Mouse (Mus musculus) activated CD4-positive, CD25-positive, alpha-beta regulatory T cell, adult 4 months (primary cell): Measurements from ENCODE around the gene Rock2. TPM values are rescaled to one million over a fixed set of nuclear protein-coding genes. Genes with fewer than 3 reads are reported as not detected.

Experiments
- ATAC-seq: one replicate; pipeline ENCODE4 v1.8.0; 2017
- polyA plus RNA-seq, 2 experiments: library from polyadenylated mRNA; unstranded; fragments of 100-300 nt; shearing (Covaris generic); gene quantifications; one replicate each; pipeline ENCODE4 v1.2.1; 2017

The Rock2 gene
- 10 to 100 TPM; 10.8 to 11.3 TPM for polyA plus RNA-seq

DNA sequence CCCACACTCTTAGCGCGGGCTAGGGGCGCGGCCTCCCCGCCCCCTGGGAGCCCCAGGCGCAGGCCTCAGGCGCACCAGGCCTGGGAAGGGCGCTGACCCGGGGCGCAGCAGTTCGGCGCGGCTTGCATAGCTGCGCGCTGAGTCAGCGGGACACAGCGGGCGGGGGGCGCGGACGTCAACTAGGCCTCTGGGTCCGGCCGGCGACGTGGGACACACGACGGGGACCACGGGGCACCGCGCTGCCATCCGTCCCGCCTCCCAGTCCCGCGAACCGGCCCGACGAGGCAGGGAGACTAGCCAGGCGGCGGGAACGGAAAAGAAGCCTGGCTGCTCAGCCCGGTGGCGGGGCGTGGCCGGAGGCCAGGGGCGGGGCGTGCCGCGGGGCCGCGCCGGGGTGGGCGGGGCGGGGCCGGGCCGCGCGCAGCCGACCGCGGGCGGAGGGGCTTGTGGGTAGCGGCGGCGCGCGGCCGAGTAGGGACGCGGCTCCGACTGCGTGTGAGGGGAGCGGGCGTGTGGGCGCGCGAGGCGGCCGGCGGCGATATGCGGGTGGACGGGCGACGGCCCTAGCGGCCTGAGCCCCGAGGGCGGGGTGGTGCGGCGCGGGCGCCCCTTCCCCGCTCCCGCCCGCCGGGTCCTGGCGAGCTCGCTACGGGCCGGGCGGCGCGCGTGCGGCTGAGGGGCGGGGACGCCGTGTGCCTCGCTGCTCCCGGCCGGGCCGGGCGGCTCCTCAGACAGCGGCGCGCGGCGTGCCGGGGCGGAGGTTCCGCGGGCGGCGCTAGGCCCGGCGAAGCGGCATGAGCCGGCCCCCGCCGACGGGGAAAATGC lies at the start of gene Rock2:
Gene Rock2 (plus strand): TSS at position 500 of the 825 bp plus-strand sequence.
- peak; percentile 72 for ATAC-seq

DNA sequence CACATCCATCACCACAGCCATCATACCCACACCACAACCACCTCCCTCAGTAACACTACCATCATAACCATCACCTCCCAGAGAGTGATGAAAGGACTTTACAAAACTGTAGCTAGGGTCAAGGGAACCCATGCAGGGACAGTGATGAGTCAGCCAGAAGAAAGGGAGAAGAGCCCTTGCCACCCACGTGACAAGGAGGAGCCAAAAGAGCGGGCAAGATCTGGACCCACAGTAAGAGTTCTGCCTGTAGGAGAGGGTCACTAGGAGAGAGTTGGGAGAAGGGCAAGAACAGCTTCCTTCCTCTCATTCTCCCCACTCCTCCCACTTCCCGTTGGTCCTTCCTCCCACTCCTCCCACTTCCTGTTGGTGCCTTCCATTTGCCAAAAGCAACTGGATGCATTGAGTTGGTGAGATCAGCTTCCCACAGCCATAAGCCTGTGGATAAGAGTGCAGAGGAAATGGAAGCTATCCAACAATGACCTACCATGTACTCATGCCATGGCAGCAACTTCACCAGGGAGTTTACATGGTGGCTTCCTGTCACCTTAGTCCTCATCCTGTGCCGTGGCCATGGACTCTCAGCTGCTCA lies 47.4 kb upstream of the Rock2 start:
- ATAC-seq: no peak

DNA sequence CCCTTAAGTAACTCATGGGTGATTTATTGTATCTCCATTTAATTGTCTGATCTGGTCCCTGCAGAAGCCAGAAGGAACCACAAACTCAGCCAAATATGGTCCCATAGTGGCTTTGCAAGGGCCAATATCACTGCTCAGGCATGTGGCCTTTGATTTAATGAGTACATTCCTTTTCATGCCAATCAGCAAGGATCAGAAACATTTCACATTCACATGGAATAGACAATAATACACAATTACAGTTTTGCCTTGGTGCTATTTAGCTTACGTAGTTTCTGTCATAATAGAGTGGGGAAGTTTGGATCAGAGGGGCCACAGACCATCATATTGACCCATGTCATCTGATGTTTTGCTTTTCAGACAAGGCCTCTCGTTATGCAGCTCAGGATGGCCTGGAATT lies 46.2 kb upstream of the Rock2 start:
- no peak for ATAC-seq

DNA sequence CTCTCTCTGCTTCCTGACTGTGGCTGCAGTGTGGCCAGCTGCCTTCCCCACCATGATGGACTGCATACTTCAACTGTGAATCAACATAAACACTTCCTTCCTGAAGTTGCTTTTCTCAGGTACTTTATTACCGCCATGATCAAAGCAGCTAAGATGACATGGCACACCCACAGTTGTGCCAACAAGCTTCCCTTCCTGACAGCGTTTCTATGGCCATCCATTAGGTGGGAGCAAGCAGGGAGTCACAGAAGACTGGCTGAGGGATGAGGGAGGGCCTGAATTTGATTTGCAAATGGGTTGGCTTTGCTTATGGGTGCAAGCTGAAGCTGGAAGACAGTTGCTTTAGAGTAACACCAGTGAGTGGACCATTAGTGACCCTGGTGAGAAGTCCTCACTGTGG lies 44.9 kb upstream of the Rock2 start:
- ATAC-seq: no peak

DNA sequence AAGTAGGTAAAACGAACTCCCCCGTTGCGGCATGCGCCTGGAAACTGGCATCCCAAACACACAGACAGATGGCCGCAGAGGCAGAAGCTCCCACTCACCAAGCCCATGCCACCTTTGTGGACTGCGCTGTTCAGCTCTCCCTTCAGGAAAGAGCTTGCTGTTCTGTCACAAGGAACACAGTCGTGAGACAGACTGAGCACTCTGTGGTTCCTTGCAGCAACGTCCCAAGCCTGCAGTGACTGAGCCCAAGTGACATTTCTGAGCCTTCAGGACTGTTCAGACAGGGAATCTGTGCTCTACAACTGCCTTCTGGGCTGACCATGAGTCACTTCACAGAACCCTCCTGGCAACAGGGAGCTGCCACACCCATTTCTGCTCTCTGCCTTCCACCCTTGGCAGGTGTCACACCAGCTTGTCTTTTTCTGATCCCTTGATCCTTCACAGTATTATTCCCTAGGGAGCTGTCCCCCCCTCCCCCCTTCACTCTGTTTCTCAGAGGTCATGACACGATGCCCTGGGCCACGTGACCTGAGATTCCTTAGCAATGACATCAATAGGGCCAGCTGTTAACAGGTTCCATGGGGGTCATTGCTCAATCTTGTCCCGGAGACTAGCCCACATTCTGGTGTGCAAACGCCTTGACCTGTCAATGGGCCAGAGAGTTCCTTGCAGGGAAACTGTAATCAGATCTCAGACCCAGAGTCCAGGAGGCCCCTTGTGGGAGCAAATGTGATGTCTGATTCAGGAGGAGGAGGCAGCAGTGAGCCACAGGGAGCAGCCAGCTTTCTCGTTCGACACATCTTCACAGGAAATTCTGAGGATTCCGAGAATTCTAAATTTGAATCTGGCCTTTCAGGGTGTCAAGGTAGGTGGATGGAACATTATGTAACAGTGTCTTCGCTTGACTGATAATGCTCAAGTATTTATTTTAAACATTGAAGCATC lies 44.0 kb upstream of the Rock2 start:
- ATAC-seq: no peak

DNA sequence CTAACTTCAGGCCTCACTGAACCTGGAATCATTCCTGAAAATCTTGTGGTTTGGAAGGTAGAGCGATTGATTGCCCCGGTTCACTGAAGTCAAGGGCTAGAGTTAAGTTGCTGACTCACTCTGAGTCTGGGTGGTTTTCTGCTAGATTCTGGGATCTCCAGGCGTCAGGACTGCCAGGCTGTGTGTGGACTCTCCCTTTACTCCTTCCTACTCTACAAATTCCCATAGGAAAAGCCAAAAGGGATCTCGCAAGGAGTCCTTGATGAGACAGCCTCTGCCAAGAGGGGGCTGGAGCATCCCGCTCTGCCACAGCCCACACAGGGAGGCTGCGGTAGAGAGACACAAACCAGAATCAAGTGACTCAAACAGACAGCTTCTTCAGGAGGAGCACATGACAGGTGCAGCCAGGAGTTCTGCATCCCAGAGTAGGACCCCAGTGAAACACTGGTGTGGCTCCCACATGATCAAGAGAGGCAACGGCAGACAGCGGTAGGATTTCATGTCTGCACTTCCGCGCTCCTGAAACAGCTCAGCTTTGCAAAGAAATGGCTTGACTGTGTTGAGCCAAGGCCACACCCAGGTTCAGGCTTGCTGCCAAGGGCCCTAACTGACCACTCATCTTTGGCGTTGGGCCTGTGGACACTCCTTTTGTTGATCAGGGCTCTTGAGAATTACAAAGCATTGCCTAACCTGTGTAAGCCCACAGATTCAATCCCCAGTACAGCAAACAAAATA lies 41.1 kb upstream of the Rock2 start:
- ATAC-seq: no peak

DNA sequence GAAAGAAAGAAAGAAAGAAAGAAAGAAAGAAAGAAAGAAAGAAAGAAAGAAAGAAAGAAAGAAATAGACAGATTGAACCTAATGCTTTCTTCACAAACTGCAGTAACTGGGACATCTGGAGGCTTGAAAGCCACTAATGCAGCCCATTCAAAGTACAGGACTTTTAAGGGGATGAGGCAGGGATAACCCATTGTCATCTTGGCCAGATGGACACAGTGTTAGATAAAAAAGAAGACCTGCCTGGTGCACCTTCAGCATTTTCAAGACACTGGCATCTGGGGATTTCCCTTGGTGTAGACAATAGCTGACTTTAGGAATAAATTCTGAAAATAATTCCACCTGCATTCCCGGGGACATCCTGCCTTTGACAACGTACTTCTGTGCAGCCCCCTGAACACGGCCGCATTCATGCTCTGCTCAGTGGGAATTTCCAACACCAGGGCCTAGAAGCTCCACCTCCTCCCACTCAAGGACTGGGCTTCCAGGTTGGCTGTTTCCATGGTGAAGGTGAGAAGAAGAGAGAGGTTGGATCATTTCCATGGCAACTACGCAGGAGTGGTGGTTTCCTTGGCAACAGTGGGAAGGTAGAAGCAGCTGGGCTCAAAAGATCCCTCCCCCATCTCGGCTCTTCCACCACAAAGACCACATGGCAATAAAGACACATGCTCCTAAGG lies 38.9 kb upstream of the Rock2 start:
- ATAC-seq: no peak

DNA sequence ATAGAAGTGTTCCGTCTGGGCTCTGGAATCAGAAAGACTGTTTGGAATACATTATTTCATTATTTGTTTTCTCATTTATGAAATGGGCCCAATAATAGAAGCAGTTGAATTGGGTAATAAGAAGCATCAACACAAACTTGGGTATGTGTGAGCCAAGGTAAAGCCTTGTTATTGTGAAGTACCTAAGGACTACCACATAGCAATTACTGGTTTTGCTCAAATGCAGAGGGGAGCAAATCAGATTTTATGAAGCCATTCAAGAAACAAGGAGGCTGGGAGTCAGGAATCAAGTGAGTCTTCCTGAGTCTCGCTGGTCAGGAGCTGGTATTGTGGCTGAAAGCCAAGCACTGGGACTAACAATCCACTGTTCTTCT lies 38.4 kb upstream of the Rock2 start:
- ATAC-seq: no peak

DNA sequence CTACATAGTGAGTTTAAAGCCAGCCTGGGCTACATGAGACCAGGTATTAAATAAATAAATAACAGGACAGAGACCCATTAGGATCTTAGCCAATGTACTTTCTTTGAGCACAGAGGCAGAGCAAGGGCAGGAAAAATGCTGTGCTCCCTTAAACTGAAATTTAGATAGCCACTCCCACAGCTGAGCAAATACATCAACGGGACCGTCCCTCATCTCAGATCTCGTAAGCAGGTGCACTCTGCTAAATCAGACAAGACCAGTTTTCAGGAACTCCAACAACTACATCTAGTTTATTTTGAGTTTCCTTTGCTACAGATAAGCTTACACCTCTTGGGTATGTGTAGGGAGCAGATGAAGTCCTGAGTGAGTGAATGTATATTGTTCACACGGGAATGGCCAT lies 36.6 kb upstream of the Rock2 start:
- ATAC-seq: peak; percentile 72

DNA sequence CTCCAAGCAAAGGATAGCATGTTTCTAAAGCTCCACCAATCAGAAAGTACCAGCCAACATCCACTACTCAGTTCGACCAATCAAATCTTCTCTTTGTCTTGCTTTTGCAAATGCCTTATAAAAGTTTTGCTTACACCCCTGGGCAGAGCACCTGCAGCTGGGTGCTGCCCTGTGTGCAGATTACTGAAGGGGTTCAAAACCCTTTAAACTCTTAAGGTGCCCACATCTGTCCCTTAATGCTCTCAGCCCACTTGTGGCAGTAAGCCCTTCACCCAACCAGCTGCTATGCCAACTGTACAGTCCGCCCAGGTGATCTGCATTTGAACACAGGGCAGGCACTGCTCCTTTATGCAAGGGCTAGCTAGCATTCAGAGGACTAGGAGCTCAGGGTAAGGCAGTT lies 34.9 kb upstream of the Rock2 start:
- ATAC-seq: no peak

DNA sequence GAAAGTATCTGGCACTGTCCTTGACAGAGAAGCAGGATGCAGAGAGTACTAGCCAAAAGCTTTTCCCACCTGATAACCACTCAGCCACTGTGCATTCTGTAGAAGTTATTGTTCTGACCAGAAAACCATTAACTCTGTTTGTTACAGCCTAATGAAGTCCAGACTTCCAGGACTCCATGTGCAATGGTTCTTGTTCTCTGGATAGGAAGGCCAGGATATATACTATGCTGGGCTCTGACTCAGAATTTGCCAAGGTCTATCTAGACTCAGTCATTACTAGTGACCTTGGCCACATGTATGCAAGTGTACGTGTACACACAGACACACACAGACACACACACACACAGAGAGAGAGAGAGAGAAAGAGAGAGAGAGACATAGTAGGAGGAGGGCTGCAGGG lies 34.2 kb upstream of the Rock2 start:
- ATAC-seq: no peak

DNA sequence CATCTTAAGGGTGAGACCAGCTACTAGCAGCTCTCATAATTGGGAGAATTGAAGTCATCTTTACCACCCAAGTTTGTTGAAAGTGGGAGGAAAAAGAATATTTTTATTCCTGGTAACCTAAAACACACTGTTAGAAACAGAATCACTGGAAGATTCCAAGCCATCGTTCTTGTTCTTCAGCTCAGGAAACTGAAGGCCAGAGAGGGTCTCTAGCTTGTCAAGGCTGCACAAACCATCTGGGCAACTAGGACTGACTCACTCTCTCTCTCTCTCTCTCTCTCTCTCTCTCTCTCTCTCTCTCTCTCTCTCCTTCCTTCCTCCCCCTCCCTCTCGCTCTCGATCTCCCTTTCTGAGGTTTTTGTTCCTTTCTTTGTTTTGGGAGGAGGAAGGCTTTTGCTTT lies 33.7 kb upstream of the Rock2 start:
- no peak for ATAC-seq

DNA sequence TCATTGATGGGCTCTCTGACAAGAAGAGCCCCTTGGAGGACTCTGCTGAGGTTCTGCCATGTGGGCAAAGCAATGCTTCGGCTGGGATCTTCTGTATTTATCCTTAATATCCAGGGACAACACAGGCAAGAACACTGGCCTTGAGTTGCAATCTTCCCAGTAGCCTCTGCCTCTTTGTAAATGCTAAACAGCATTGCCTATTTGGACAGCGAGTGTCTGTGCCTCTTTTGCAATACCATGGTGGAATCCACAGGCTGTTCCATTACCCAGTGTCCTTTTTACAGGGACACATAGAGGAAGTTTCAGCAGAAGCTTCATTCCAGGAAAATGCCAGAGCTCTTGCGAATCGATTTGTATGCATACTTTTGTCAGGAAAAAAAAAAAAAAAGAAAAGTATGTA lies 30.2 kb upstream of the Rock2 start:
- no peak for ATAC-seq

DNA sequence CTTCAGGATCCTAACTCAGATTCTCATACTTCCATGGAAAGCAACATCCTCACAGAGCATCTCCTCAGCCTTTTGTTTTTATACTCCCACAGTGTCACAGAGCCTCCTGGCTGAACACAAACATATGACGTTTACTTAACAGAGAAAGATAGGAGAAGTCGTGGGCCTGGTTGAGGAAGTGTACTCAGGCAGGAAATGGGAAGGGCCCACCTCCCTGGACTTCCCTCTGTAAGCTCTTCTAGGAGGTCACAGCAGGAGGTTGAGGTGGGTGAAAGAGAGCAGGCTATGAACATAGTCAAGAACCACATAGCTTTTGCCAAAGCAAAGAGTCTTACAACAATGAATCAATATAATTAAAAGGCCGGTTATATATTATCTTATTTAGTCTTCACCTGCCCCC lies 28.8 kb upstream of the Rock2 start:
- ATAC-seq: no peak

DNA sequence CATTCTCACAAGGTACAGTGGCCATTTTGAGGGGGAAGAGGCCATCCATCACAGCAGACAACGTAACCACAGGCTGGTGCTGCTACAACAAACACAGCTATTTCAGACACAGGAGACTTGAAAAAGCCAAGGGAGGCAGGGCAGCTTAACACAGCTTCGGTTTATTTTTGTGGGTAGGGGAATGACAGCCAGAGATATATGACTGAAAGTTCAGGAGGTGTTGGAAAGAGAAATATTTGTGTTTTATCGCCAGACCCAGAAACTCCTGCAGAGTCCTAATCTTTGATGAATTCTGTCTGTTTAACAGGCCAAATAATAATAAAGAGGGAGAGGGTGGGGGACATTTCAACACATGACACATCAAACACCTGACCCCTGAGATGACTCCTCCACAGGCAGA lies 28.2 kb upstream of the Rock2 start:
- ATAC-seq: no peak

DNA sequence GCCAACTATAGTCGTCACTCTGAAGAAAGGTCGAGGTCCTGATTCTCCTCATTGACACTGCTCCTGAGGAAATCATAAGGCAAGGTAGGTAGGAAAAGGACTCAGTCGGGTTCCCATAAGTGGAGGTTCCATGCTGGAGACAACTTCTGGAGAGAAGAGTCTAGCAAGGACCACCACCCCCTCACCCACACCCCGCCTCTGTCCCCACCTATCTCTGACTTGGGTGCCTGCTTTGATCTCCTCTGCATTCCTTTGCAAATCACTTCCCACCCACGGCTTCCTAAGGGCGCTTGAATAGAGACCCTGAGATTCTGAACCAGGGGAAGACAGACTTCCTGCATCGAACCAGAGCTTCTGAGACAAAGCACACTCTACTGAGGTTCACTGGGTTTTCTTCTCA lies 27.4 kb upstream of the Rock2 start:
- ATAC-seq: no peak

DNA sequence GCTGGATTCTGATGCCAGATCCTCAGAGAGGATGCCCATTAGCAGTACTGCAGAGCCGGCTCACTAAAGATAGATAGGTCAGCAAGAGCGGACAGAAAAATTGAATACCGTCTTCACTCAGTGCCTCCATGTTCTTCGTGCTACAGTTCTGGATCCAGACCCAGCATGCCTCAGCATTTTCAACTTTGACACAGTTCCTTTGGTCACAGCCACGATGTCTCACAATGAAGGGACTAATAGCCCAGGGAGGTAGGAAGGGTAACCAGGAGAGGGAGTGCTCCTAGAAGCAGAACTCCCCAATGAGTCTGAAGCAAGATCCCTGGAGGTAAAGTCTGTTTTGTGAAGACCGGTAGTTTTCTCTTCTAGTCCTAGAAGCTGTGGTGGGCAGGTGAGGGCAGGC lies 26.1 kb upstream of the Rock2 start:
- no peak for ATAC-seq

DNA sequence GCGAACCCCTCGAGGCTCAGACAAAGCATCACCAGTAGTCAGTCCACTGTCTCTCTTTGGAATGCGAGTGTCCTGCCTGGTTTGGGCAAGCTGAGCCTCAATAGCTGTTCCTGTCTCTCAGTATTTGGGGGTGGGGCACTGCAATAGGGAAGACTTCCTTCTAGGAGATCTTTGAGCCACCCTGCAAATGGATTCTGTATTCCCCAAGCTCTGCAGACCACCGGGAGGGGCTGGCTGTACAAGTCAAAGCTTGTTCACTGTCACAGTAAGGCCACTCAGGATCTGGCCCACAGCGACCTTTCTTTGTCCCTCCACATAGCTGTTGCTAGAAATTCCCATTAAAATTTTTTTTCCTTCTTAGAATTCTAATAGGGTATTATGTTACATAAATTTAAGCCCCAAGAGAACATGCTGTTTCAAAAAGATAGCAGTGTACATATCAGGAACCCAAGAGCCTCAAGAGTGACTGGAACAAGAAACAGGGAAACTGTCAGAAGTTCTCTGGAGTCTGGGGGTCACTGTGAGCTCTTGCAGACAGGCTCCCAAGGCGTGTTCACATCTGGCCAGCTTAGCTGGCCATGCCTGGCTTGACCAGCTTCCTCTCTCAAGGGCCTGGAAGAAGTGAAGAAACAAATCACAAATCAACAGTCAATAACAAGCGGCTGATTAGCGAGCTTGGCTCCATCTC lies 25.5 kb upstream of the Rock2 start:
- ATAC-seq: no peak

DNA sequence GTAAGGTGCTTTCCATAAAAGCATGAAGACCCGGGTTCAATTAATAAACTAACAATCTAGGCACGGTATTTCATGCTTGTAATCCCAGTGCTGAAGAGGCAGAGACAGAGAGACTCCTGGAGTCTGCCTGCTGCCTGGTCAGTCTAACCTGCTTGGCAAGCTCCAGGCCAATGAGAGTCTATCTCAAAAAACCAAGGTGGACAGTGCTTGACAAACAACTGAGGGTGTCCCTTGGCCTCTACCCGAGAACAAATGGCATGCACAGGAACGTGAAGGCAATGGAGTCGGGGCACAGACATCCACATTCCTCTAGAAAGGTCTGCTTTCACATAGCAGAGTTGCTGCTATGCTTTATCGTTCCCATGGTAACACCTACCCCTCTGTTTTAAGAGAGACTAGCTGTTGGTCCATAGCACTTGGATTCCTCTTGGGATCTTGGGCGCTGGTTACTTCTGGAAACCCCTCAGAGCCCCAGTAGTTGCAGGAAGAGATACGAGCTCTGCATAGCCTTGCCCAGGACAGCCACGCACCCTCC lies 24.8 kb upstream of the Rock2 start:
- no peak for ATAC-seq

DNA sequence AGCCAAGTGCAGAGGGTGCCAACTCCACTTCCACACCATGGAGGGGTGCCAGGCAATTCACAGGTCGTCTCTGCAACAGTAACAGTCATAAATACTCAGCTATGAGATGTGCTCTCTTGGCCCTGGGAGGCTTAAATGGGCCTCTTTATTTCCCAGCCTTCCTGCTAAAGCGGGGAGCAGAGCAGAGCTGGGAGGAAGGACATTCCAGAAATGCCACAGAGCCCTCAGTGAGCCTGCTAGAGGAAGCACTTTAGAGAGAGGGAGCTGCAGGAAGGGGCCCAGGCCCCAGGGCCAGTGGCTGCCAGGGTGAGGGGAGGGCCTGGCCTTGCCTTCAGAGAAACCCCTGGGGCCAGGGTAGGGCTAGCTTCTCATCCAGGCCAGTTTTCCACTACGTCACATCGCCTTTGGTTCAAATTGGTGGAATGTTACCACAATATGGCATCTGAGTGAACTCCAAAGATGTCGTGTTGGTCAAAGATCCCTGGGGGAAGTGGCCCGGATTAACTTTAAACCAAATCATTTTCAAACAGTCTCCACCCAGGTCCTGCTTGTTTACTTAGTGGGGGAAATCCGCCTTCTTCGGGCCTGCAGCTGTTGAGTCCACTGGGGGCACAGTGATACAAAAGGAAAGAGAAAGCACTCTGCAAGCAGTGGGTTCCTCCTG lies 24.2 kb upstream of the Rock2 start:
- ATAC-seq: no peak

DNA sequence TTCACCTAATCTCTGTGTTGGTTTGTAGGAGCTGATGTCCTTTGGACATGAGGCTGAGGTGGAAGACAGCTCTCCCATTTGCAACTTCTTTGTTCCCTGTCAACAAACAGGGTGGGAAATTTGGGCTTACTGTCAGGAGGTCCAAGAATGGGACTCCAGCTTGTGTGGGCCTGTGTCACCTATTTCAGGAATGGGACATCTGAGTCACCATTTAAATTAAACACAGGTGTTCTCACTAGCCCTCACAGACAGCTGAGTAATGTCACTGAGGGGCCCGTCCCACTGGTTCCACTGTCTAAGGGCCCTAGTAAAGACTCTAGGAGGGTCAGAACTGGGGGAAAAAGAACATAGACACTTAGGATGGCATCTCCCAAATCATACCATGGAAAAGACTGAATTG lies 22.7 kb upstream of the Rock2 start:
- no peak for ATAC-seq
